Mouse (Mus musculus): ENCODE data around the gene Sept4. TPM values are rescaled to one million over a fixed set of nuclear protein-coding genes. Genes with fewer than 3 reads are reported as not detected.

Sept4 gene
- polyA plus RNA-seq (2021; fragmentation: Nextera tagmentation) = 171 and 207 TPM in 2 replicates
- long read RNA-seq, experiment 1, transcript Sept4-203 (12 exons, 1,653 nt) = minor isoform, 6 of 361 reads
- long read RNA-seq, experiment 1, transcript Sept4-206 (11 exons, 1,303 nt) = minor isoform, 10 of 361 reads
- long read RNA-seq, experiment 1, transcript Sept4-205 (12 exons, 1,678 nt) = major isoform, 162 of 361 reads
- long read RNA-seq, experiment 1, transcript Sept4-201 (12 exons, 1,726 nt) = minor isoform, 18 of 361 reads
- long read RNA-seq, experiment 1, partial matches to known transcripts = 40 of 361 reads
- long read RNA-seq, experiment 1, other reads (novel, unspliced or antisense) = 123 of 361 reads
- long read RNA-seq, experiment 2, transcript Sept4-203 (12 exons, 1,653 nt) = minor isoform, 16 of 1,361 reads
- long read RNA-seq, experiment 2, transcript Sept4-205 (12 exons, 1,678 nt) = major isoform, 728 of 1,361 reads
- long read RNA-seq, experiment 2, transcript Sept4-201 (12 exons, 1,726 nt) = minor isoform, 94 of 1,361 reads
- long read RNA-seq, experiment 2, transcript Sept4-208 (5 exons, 1,474 nt) = minor isoform, 15 of 1,361 reads
- long read RNA-seq, experiment 2, partial matches to known transcripts = 54 of 1,361 reads
- long read RNA-seq, experiment 2, other reads (novel, unspliced or antisense) = 431 of 1,361 reads

DNA sequence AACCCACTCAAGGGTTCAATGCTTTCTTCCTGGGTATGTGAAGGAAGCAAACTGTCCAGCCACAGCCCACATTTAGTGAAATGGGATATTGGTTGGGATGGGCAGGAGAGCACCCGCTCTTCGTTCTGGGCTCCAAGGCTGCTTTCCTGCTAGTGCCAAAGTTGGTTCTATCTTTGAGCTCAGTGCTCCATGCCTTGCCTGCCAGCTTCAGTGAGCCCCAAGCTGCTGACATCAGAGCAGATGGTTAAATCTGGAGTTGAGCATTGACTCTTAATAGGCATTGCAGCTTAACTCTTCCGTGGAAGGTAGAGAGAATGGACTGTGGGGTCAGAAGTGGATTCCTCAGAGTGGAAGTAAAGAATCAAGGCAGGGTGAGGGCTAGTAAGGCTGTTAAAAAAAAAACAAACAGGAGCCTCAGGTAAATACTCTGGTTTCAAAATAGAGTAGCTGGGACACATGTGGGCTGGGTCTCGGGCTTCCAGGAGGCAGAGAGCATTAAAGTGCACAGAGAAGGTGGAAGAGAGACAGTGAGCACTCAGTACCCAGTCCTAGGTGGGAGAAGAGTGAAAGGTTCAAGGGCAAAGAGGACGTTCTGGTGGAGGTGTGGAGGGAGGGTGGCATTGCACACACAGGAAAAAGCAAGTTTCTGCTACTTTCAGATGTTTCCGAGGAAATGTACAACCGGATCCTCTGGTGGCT, at the start of gene Sept4:
TSS of gene Sept4 (plus strand) at position 649 of the 699 bp plus-strand sequence.

DNA sequence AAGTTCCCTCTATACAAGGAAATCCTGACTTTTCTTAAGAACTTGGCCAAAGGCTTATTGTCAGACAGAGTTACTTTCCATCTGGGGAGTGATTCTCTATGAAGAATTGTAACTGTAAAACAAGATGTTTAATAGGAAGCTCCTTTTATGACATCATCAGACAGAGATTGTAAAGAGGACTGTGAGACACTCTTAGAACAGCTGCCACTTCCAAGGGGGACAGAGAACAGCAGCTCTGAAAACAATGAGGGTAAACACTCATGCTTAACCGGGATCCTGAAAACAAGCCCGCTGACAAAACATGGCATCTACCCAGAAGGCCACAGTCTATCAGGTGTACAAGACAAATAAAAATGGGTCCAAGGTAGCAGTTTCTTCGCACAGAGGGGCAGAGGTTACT, 2.2 kb upstream of the Sept4 start, which contains the start of gene Gm11492:
TSS of gene Gm11492 (plus strand) at position 153 of the 400 bp plus-strand sequence.

DNA sequence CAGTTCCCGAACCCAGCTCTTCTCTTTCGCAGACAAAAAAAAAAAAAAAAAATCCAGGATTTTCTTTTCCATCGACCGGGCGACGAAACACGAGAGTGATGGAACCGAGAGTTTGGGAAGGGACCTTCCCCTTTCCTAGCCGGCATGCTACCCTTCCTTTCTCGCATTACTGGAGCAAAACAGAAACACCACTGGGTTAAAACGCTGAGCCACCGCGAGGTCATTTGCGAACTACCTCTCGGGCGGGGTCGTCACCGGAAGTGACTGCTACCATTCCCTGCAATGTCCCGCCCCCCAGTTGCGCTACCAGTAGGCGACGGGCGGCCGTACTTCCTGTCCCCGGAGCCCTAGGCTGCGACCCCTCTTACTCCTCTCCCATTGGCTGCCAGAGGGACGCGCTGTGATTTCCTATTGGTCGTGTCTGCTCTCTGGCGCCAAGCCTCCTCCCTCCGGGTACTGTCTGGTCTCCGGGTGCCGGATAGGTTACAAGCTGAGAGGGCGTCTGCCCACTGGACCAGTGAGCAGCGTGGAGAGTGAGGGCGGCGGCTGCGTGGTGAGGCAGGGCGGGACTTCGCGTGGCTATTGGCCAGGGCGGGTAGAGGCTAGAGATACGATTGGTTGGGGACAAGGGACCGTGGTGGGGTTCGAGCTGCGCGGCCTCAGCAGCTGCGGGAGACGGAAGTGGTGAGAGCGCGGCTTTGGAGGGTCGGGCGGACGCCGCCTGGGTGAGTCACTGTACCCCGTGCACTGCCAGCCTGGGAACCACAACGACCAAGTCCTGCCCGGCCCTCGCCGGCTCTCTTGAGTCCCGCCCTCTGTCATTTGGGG, 23.0 kb downstream of the Sept4 start, which contains the start of gene Mtmr4:
TSS of gene Mtmr4 (plus strand) at position 637 of the 828 bp plus-strand sequence.

DNA sequence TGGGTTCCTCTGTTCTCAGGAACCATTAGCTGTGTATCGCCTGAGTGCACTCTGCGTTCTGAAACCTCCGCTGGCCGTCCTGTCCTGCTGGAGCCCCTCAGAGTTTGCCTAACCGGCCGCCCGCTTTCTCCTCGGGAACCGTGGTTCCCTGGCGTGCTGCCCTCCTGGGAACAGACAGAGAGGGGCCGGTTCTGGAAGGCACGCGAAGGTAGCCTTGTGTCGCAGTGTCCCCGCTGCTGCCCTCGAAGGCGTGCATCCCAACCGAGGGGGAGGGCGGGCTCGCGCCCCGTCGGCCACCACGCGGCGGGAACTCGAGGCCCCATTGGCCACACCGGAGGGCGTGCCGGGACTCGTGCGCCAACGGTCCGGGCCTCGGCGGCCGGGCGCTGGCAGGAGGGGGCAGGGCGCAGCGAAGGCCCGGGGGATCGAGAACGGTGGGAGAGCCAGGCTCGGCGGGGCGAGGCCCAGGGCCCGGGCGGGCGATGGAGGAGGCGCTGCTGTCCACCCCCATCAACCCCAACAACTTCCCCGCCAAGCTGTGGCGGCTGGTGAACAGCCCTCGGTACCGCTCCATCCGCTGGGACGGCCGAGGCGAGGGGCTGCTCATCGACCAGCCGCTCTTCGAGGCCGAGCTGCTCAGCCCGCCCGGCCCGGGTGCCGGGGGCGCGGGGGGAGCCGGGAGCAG, 48.2 kb downstream of the Sept4 start, which contains the start of gene Hsf5:
TSS of gene Hsf5 (plus strand) at position 375 of the 685 bp plus-strand sequence.

Other genes with a start within 250 kb of the Sept4 start
- 17.6 and 18.2 TPM in 2 replicates for gene Ppm1e, start 209.9 kb upstream of the Sept4 start, polyA plus RNA-seq (2021; fragmentation: Nextera tagmentation)
- gene Rad51c, start 163.9 kb upstream of the Sept4 start, polyA plus RNA-seq (2021; fragmentation: Nextera tagmentation) = 1.4 and 1.9 TPM in 2 replicates
- gene Tex14, start 163.8 kb upstream of the Sept4 start, polyA plus RNA-seq (2021; fragmentation: Nextera tagmentation) = 0.08 and 0.31 TPM in 2 replicates
- not detected in 2 replicates for gene Gm11492, start 2.2 kb upstream of the Sept4 start, polyA plus RNA-seq (2021; fragmentation: Nextera tagmentation)
- gene Mtmr4, start 23.3 kb downstream of the Sept4 start, polyA plus RNA-seq (2021; fragmentation: Nextera tagmentation) = 11.0 and 12.7 TPM in 2 replicates
- 0.09 and 0.10 TPM in 2 replicates for gene Hsf5, start 48.3 kb downstream of the Sept4 start, polyA plus RNA-seq (2021; fragmentation: Nextera tagmentation)
- 0.70 and 1.2 TPM in 2 replicates for gene Rnf43, start 93.8 kb downstream of the Sept4 start, polyA plus RNA-seq (2021; fragmentation: Nextera tagmentation)
- gene Supt4a, start 168.6 kb downstream of the Sept4 start, polyA plus RNA-seq (2021; fragmentation: Nextera tagmentation) = 231 and 250 TPM in 2 replicates
- 5.9 and 6.1 TPM in 2 replicates for gene Tspoap1, start 191.6 kb downstream of the Sept4 start, polyA plus RNA-seq (2021; fragmentation: Nextera tagmentation)
- 0.18 and 0.24 TPM in 2 replicates for gene Mpo, start 224.7 kb downstream of the Sept4 start, polyA plus RNA-seq (2021; fragmentation: Nextera tagmentation)

Measured in layer of hippocampus, adult 6 months (tissue).